Mouse (Mus musculus): Measurements from ENCODE around the gene Abhd17c.
"Not testable (repeated sequence)": the region's sequence is repeated elsewhere in the genome, so short reads cannot be mapped to it uniquely, and the experiment has no call there.

The Abhd17c gene

GRCm38 (mm10) chr7:84151001-84151959, at the start of gene Abhd17c:
Gene Abhd17c, minus strand, starts transcription at chr7:84151893.
- in situ Hi-C loops (cut with MboI, MseI), result loop anchor here (10.0 kb wide), 2 partner anchors 256 to 496 kb away; no protein-coding TSS in a partner anchor

- in situ Hi-C loops (cut with MboI, MseI), result no loop called here
Measured at GRCm38 (mm10) chr7:84197208-84197860, 45.6 kb upstream of the Abhd17c start.

GRCm38 (mm10) chr7:84196221-84196620, 44.5 kb upstream of the Abhd17c start:
- in situ Hi-C loops (cut with MboI, MseI), result no loop called here

- in situ Hi-C loops (cut with MboI, MseI), result no loop called here
Measured at GRCm38 (mm10) chr7:84192256-84192655, 40.6 kb upstream of the Abhd17c start.

GRCm38 (mm10) chr7:84191476-84191875, 39.8 kb upstream of the Abhd17c start:
- in situ Hi-C loops (cut with MboI, MseI), result no loop called here

- in situ Hi-C loops (cut with MboI, MseI), result no loop called here
Measured at GRCm38 (mm10) chr7:84188196-84188595, 36.5 kb upstream of the Abhd17c start.

- in situ Hi-C loops (cut with MboI, MseI), result no loop called here
Measured at GRCm38 (mm10) chr7:84185196-84185595, 33.5 kb upstream of the Abhd17c start.

- in situ Hi-C loops (cut with MboI, MseI), result no loop called here
Measured at GRCm38 (mm10) chr7:84184703-84185102, 33.0 kb upstream of the Abhd17c start.

- in situ Hi-C loops (cut with MboI, MseI), result not testable (repeated sequence)
Measured at GRCm38 (mm10) chr7:84178809-84179208, 27.1 kb upstream of the Abhd17c start.

- in situ Hi-C loops (cut with MboI, MseI), result no loop called here
Measured at GRCm38 (mm10) chr7:84174655-84175448, 23.2 kb upstream of the Abhd17c start.

GRCm38 (mm10) chr7:84173394-84173793, 21.7 kb upstream of the Abhd17c start:
- in situ Hi-C loops (cut with MboI, MseI), result no loop called here

GRCm38 (mm10) chr7:84171177-84171787, 19.6 kb upstream of the Abhd17c start:
- in situ Hi-C loops (cut with MboI, MseI), result no loop called here

- in situ Hi-C loops (cut with MboI, MseI), result loop anchor here in 1 of 2 experiments (5.0 kb wide), 1 partner anchor 46 kb away; no protein-coding TSS in a partner anchor
Measured at GRCm38 (mm10) chr7:84168355-84168754, 16.7 kb upstream of the Abhd17c start.

- in situ Hi-C loops (cut with MboI, MseI), result loop anchor here in 1 of 2 experiments (5.0 kb wide), 1 partner anchor 45 kb away; no protein-coding TSS in a partner anchor
Measured at GRCm38 (mm10) chr7:84166721-84167419, 15.2 kb upstream of the Abhd17c start.

GRCm38 (mm10) chr7:84166007-84166406, 14.3 kb upstream of the Abhd17c start:
- in situ Hi-C loops (cut with MboI, MseI), result loop anchor here in 1 of 2 experiments (5.0 kb wide), 1 partner anchor 44 kb away; no protein-coding TSS in a partner anchor

GRCm38 (mm10) chr7:84165288-84165687, 13.6 kb upstream of the Abhd17c start:
- in situ Hi-C loops (cut with MboI, MseI), result loop anchor here in 1 of 2 experiments (5.0 kb wide), 1 partner anchor 43 kb away; no protein-coding TSS in a partner anchor

GRCm38 (mm10) chr7:84164880-84165279, 13.2 kb upstream of the Abhd17c start:
- in situ Hi-C loops (cut with MboI, MseI), result loop anchor here (5.0 kb wide), 2 partner anchors 43 to 582 kb away; no protein-coding TSS in a partner anchor

- in situ Hi-C loops (cut with MboI, MseI), result loop anchor here in 1 of 2 experiments (5.0 kb wide), 1 partner anchor 583 kb away; no protein-coding TSS in a partner anchor
Measured at GRCm38 (mm10) chr7:84164419-84164818, 12.7 kb upstream of the Abhd17c start.

GRCm38 (mm10) chr7:84163585-84163984, 11.9 kb upstream of the Abhd17c start:
- in situ Hi-C loops (cut with MboI, MseI), result loop anchor here in 1 of 2 experiments (5.0 kb wide), 1 partner anchor 584 kb away; no protein-coding TSS in a partner anchor

GRCm38 (mm10) chr7:84159414-84159813, 7.7 kb upstream of the Abhd17c start:
- in situ Hi-C loops (cut with MboI, MseI), result loop anchor here (10.0 kb wide), 2 partner anchors 265 to 505 kb away; no protein-coding TSS in a partner anchor

Measured in T-helper 17 cell (primary cell).